Mouse (Mus musculus): ENCODE results near the gene Ripor2. TPM values are rescaled to one million over a fixed set of nuclear protein-coding genes. Genes with fewer than 3 reads are reported as not detected.

The Ripor2 gene
- polyA plus RNA-seq, 1 experiment from 2014 or later, result 24.5 TPM

DNA sequence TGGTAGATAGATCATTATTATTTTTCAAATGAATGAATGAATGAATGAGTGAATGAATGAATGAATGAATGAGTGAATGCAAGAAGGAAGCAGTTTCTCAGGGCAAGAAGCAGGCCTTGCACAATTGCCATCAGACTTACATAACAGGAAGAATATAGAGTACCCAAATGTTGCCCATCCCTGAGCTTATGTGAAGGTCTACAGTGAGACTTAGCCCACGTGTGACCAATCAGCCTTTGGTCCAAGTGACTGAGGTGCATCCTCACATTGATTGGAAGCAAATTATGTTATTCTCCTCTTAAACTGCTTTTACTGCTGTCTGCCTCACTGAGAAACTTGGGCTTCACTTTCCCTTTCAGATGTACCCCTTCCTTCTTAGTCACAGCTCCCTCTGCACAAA, 26.7 kb downstream of the Ripor2 start:
- 0 out of 2 replicates have a peak overlapping the region, but pooled peaks have one; percentile 11 for H3K27ac ChIP-seq (replicated peaks)
- no peak overlapping the region for H3K4me3 ChIP-seq
- H3K4me1 ChIP-seq, result peaks cover 19% of the 10 kb centered on the region
- no peaks in the 10 kb centered on the region for H3K9me3 ChIP-seq
- no peaks in the 10 kb centered on the region for H3K36me3 ChIP-seq
- WGBS, result 85% methylated on average over 1 of the region's 1 CpGs
- no peaks in the 10 kb centered on the region for H3K27me3 ChIP-seq
- no peak overlapping the region for H3K4me2 ChIP-seq (replicated peaks)
- H3K9ac ChIP-seq (replicated peaks), result no peak overlapping the region
- no peak for ATAC-seq (replicated peaks)

DNA sequence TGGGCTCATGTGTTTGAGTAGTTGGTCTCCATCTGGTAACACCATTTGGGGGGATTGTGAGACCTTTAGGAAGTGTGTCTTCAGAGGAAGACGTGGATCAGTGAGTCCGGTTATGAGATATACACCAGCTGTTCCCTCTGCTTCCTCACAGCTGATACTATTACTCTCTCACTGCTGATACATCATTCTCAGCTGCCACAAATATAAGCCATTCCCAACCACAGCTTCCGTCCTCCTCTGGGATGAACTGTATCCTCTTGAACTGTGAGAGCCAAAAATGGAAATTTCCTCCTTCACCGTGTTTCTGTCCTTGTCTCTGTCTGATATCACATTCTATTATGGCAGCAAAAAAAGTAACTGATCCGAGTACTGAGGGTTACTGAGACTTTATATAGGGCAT, 28.9 kb downstream of the Ripor2 start:
- H3K4me1 ChIP-seq, result no peaks in the 10 kb centered on the region
- 83% methylated on average over 5 of the region's 5 CpGs for WGBS
- H3K27me3 ChIP-seq, result no peaks in the 10 kb centered on the region
- no peak overlapping the region for H3K9ac ChIP-seq (replicated peaks)
- H3K4me2 ChIP-seq (replicated peaks), result no peak overlapping the region
- no peaks in the 10 kb centered on the region for H3K9me3 ChIP-seq
- no peak for ATAC-seq (replicated peaks)
- no peaks in the 10 kb centered on the region for H3K36me3 ChIP-seq
- no peak overlapping the region for H3K27ac ChIP-seq (replicated peaks)
- H3K4me3 ChIP-seq, result no peak overlapping the region

DNA sequence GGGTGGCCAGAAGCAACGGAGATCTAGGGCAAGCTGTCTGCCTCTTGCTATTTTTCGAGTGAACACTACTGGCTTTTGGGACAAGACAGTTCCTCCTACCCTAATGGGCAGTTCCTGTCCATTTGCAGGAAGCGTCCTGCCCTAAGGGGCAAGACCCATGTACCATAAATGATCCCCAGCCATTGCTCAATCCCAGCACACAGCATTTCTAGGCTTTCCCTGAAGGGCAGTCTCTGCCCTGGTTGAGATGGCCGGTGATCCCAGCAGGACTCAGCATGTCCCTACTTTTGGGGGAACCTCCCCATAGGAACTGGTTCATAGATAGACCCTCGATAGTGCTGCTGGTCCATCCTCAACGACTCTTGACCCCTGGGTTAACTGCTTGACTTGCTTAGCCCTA, 31.0 kb downstream of the Ripor2 start:
- no peak overlapping the region for H3K4me3 ChIP-seq
- no peak overlapping the region for H3K9ac ChIP-seq (replicated peaks)
- H3K9me3 ChIP-seq, result no peaks in the 10 kb centered on the region
- no peaks in the 10 kb centered on the region for H3K4me1 ChIP-seq
- no peaks in the 10 kb centered on the region for H3K36me3 ChIP-seq
- WGBS, result 89% methylated on average over 6 of the region's 6 CpGs
- no peak overlapping the region for H3K4me2 ChIP-seq (replicated peaks)
- no peaks in the 10 kb centered on the region for H3K27me3 ChIP-seq
- no peak for ATAC-seq (replicated peaks)
- H3K27ac ChIP-seq (replicated peaks), result no peak overlapping the region

DNA sequence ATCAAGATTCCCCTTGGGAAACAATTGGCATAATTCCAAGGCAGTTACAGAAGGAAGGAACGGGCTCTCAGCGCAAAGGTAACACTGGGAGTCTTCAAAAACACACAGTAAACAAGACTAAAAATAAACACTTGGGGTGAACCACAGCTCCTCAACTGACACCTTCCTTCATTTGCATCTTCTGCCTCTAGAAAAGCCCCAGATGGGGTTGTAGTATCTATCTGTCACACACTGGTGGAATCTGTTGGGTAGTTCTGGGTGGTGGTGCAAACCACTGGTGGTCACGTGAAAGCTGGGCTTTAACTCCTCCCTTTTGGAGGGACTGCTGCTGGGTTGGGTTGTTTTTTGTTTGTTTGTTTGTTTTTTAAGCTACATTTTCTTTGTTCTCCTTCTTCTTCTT, 31.4 kb downstream of the Ripor2 start:
- Histone ChIP-seq H3K27ac (replicated peaks) (no peak overlapping the region), H3K9ac (replicated peaks) (no peak overlapping the region), H3K27me3 (no peaks in the 10 kb centered on the region), H3K4me1 (no peaks in the 10 kb centered on the region), H3K4me3 (no peak overlapping the region), H3K4me2 (replicated peaks) (no peak overlapping the region), H3K9me3 (no peaks in the 10 kb centered on the region), H3K36me3 (no peaks in the 10 kb centered on the region)
- 90% methylated on average over 3 of the region's 3 CpGs for WGBS
- no peak for ATAC-seq (replicated peaks)

DNA sequence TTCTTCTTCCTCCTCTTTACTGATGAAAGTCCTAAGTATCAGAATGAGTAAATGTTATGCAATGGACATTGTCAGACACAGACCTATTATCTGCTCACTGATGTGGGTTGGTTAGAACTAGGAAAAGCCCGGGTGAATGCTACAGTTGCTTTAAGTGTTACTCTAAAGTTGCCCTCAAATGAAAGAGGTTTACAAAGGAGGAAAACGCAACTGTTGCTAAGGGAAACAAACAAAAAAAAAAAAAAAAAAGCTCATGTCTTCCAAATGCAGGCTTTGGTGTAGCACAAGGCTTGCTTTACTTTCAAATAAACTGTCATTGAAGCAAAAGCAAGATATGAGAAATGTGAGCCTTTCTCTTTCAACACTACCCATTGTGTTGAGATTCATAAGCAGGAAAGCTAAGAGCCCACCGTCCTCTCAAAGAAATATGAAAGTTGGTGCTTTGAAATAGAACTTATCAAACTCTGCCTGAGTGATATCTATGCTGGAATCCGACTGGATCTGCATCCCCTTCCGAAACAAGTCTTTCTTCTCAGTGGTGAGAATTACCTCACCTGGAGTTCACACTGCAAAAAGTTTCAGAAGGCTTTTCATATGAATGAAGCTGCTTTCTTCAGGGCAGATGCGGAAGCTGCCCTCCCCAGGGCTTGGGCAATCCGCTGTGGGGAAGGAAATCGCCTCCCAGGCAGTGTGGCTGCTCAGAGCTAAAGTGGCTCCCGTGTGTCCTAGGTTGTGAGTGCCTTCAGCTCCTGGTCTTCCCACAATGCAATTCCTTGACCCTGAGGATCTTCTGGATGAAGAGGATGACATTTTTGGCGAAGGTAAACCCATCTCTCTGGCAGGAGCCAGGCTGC, 32.2 kb downstream of the Ripor2 start:
- Histone ChIP-seq H3K27me3 (no peaks in the 10 kb centered on the region), H3K27ac (replicated peaks) (no peak overlapping the region), H3K4me3 (no peak overlapping the region), H3K9me3 (no peaks in the 10 kb centered on the region), H3K36me3 (no peaks in the 10 kb centered on the region), H3K4me1 (no peaks in the 10 kb centered on the region), H3K4me2 (replicated peaks) (no peak overlapping the region), H3K9ac (replicated peaks) (no peak overlapping the region)
- ATAC-seq (replicated peaks), result no peak
- WGBS, result 69% methylated on average over 10 of the region's 10 CpGs

DNA sequence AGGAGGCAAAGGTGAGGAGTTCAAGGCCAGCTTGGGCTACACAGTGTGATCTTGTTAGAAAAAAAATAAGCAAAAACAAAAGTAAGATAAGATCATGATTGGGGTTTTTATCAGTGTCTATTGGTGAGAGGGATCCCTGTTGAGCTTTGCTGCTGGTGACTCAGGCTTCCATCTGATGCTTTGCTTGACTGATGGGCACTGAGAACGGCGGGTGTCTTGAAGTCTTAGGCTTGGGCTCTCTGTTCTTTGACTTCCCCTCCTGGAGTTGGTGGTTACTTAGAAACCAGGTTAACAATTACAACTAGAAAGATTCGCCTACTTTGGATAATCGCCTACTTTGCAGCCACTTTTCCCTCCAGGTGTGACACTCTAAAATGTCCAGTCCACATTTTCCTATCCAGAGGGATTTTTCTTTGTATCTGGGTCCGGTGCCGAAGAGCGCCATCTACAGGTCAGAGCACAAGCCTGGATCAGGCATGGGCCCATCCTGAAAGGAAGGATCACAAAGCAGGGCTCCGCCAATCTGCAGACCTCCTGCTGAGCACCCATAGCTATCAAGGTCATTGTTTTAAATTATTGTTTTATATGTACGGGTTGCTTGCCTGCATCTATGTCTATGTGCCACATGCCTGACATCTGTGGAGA, 34.1 kb downstream of the Ripor2 start:
- H3K9me3 ChIP-seq, result no peaks in the 10 kb centered on the region
- 55% methylated on average over 9 of the region's 9 CpGs for WGBS
- no peak overlapping the region for H3K4me3 ChIP-seq
- H3K27ac ChIP-seq (replicated peaks), result no peak overlapping the region
- no peak overlapping the region for H3K9ac ChIP-seq (replicated peaks)
- ATAC-seq (replicated peaks), result 0 out of 2 replicates have a peak, but pooled peaks have one; percentile 27
- H3K27me3 ChIP-seq, result no peaks in the 10 kb centered on the region
- H3K4me2 ChIP-seq (replicated peaks), result no peak overlapping the region
- no peaks in the 10 kb centered on the region for H3K4me1 ChIP-seq
- H3K36me3 ChIP-seq, result no peaks in the 10 kb centered on the region

DNA sequence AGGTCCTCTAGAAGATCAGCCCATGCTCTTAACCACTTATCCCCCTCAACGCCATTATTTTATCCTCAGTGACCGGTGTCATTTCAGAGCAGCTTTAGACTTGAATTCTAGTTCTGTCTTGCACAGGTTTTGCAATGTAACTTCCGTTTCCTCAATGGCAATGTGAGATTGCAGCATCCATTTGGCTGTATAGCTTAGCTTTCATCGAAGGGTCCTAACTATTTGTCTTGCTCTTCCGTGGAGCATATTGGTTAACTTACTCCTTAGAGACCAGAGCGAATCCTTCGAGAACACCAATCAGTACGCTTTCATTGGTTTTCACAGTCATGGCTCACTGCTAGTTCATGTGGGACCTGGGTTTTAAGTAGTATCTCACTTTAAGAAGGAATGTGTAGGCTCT, 34.7 kb downstream of the Ripor2 start:
- no peak overlapping the region for H3K9ac ChIP-seq (replicated peaks)
- WGBS, result 92% methylated on average over 8 of the region's 8 CpGs
- H3K27me3 ChIP-seq, result no peaks in the 10 kb centered on the region
- H3K4me1 ChIP-seq, result no peaks in the 10 kb centered on the region
- H3K4me3 ChIP-seq, result no peak overlapping the region
- no peaks in the 10 kb centered on the region for H3K36me3 ChIP-seq
- no peaks in the 10 kb centered on the region for H3K9me3 ChIP-seq
- no peak overlapping the region for H3K27ac ChIP-seq (replicated peaks)
- no peak overlapping the region for H3K4me2 ChIP-seq (replicated peaks)
- no peak for ATAC-seq (replicated peaks)

DNA sequence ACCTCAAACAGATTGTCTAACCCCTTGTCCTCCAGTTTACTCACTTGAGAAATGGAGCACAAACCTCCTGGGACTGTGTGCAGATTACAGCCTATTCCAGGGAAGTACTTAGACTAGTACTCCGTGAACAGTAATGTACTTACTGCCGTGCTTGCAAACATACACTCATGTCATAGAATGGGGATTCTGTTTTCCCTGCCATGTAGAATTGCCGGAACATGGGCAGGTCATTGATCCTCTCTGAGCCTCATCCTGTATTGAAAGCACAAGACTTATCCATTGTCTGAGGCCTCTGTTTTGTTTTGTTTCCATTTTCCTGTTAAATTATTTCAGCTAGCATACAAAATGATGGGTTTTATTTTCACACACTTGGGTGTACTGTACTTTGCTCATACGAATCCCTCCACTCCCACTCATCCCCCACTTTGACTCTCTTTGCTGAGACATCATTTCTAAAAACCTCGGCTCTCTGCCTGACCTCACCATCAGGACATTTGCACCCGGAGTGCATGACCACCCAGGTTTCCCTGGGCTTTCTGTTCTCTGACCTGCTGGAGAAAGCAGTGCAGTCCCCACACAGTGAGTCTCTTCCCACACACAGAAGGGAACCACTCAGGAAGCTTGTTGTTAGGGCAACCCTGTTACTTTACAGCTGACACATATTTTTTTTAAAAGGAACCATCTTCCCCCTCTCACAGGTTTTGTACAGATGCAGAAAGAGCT, 35.2 kb downstream of the Ripor2 start:
- Histone ChIP-seq H3K9ac (replicated peaks) (no peak overlapping the region), H3K27me3 (no peaks in the 10 kb centered on the region), H3K36me3 (no peaks in the 10 kb centered on the region), H3K4me2 (replicated peaks) (no peak overlapping the region), H3K9me3 (no peaks in the 10 kb centered on the region), H3K4me3 (no peak overlapping the region), H3K4me1 (no peaks in the 10 kb centered on the region), H3K27ac (replicated peaks) (0 out of 2 replicates have a peak overlapping the region, but pooled peaks have one; percentile 9)
- no peak for ATAC-seq (replicated peaks)
- 65% methylated on average over 6 of the region's 6 CpGs for WGBS

DNA sequence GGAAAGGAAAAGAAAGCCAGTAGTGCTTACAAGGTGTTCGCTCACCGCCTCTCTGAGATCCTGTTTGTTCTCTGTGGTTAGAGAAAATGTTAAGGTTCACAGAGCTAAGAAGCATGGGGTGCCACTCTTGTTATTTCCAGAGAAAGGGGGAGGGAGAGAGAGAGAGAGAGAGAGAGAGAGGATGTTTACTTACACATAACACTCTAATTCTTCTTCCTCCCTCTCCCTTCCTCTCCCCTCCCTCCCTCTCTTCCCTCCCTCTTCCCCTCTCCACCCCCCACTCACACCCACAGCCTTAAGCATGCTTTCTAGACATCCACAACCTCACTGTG, 35.8 kb downstream of the Ripor2 start:
- no peaks in the 10 kb centered on the region for H3K36me3 ChIP-seq
- no peaks in the 10 kb centered on the region for H3K9me3 ChIP-seq
- H3K4me3 ChIP-seq, result no peak overlapping the region
- H3K9ac ChIP-seq (replicated peaks), result no peak overlapping the region
- 0 out of 2 replicates have a peak overlapping the region, but pooled peaks have one; percentile 9 for H3K27ac ChIP-seq (replicated peaks)
- ATAC-seq (replicated peaks), result no peak
- WGBS, result 84% methylated on average over 2 of the region's 2 CpGs
- H3K4me1 ChIP-seq, result no peaks in the 10 kb centered on the region
- no peak overlapping the region for H3K4me2 ChIP-seq (replicated peaks)
- H3K27me3 ChIP-seq, result no peaks in the 10 kb centered on the region

DNA sequence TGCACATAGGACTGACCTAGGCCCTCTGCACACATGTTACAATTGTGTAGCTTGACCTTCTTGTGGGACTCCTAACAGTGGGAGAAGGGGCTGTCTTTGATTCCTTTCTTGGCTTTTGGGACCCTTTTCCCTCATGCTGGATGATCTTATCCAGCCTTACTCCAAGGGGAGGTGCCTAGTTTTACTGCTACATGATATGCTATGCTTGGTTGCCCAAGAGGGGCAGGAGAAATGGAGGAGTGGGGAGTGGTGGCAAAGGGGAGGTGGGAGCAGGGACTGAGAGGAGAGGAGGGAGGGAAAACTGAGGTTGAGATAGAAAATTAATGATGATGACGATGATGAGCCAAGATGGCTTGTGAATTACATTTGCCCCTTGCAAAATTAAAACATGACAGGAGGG, 37.7 kb downstream of the Ripor2 start:
- 87% methylated on average over 1 of the region's 1 CpGs for WGBS
- H3K27me3 ChIP-seq, result no peaks in the 10 kb centered on the region
- H3K4me2 ChIP-seq (replicated peaks), result no peak overlapping the region
- no peaks in the 10 kb centered on the region for H3K36me3 ChIP-seq
- no peak overlapping the region for H3K9ac ChIP-seq (replicated peaks)
- H3K27ac ChIP-seq (replicated peaks), result no peak overlapping the region
- H3K9me3 ChIP-seq, result no peaks in the 10 kb centered on the region
- no peak for ATAC-seq (replicated peaks)
- no peak overlapping the region for H3K4me3 ChIP-seq
- H3K4me1 ChIP-seq, result no peaks in the 10 kb centered on the region

DNA sequence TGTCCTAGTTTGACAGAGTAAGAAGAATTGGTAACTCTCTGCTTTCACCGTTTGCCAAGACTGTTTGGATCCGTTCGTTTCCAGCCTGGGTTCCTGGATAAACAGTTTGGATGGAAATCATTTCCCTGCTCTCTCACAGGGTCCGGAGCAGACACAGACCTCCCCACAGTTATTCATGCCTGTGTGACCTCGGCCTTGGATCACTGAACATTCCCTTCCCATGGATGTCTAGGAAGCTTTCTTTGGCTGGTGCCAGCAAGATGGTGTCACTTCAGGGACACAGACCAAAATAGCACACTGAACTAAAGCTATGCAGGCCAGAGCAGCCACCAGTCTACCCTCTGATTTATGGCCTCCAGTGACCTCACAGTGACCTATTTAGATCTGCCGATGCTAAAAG, 38.5 kb downstream of the Ripor2 start:
- Histone ChIP-seq H3K36me3 (no peaks in the 10 kb centered on the region), H3K27ac (replicated peaks) (no peak overlapping the region), H3K4me2 (replicated peaks) (no peak overlapping the region), H3K4me1 (peaks cover 6% of the 10 kb centered on the region; the same call in 1 of the 2 replicates), H3K9ac (replicated peaks) (no peak overlapping the region), H3K4me3 (no peak overlapping the region), H3K9me3 (no peaks in the 10 kb centered on the region), H3K27me3 (no peaks in the 10 kb centered on the region)
- 78% methylated on average over 6 of the region's 6 CpGs for WGBS
- no peak for ATAC-seq (replicated peaks)

DNA sequence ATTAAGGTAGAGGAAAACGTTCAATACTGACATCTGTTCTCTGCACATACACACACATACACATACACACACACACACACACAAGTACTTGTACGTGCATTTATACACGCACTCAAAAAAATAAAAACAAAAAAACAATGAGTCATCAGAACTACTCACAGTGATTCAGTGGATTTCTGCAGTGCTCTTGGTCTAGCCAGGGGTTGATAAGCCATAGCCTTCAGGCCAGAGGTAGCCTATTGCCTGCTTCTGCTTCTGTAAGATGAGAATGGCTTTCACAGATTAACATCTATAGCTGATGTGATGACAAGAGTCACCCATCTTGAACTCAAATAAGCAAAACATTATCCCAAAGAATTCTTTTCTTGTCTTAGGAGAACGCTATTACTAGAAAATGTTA, 41.6 kb downstream of the Ripor2 start:
- H3K9ac ChIP-seq (replicated peaks), result no peak overlapping the region
- H3K36me3 ChIP-seq, result no peaks in the 10 kb centered on the region
- H3K27ac ChIP-seq (replicated peaks), result no peak overlapping the region
- no peaks in the 10 kb centered on the region for H3K27me3 ChIP-seq
- WGBS, result 89% methylated on average over 4 of the region's 4 CpGs
- ATAC-seq (replicated peaks), result no peak
- no peak overlapping the region for H3K4me3 ChIP-seq
- no peak overlapping the region for H3K4me2 ChIP-seq (replicated peaks)
- H3K9me3 ChIP-seq, result no peaks in the 10 kb centered on the region
- peaks cover 10% of the 10 kb centered on the region; the same call in 1 of the 2 replicates for H3K4me1 ChIP-seq
